Mouse (Mus musculus) myocyte (in vitro differentiated cells): Measurements from ENCODE around the gene Fbxw8.

Experiments
- CEBPB ChIP-seq: IDR thresholded peaks from 2 replicates; pipeline ENCODE4 v1.6.1; 2011; ENCODE audit warnings: mild to moderate bottlenecking, moderate library complexity; ENCODE audit not compliant: poor library complexity, insufficient read depth, severe bottlenecking
- E2F4 ChIP-seq: IDR thresholded peaks from one replicate; pipeline ENCODE4 v1.6.1; 2011; ENCODE audit warnings: mild to moderate bottlenecking, control low read depth, moderate library complexity; ENCODE audit not compliant: insufficient read depth
- MAX ChIP-seq: IDR thresholded peaks from one replicate; pipeline ENCODE4 v1.6.1; 2011; ENCODE audit warnings: low read depth, mild to moderate bottlenecking, control low read depth
- MYOD1 ChIP-seq, 3 experiments: IDR thresholded peaks; one replicate each; pipeline ENCODE4 v1.6.1; 2011; ENCODE audit warnings: control low read depth in 2 of 3, low read depth in 2 of 3, mild to moderate bottlenecking in 2 of 3, moderate library complexity in 1 of 3; ENCODE audit not compliant: insufficient read length in 2 of 3, control insufficient read depth in 1 of 3
- MYOG ChIP-seq, 3 experiments: IDR thresholded peaks; one replicate each; pipeline ENCODE4 v1.6.1; 2011; ENCODE audit warnings: control low read depth in 2 of 3, low read depth in 2 of 3, mild to moderate bottlenecking in 2 of 3; ENCODE audit not compliant: insufficient read length in 2 of 3, control insufficient read depth in 1 of 3, insufficient read depth in 1 of 3
- POLR2A ChIP-seq: IDR thresholded peaks from one replicate; pipeline ENCODE4 v1.6.1; 2011; ENCODE audit warnings: low read depth, mild to moderate bottlenecking, control low read depth, moderate library complexity; ENCODE audit not compliant: insufficient read length
- POLR2AphosphoS2 ChIP-seq: IDR thresholded peaks from one replicate; pipeline ENCODE4 v1.6.1; 2011; ENCODE audit warnings: low read depth, control low read depth; ENCODE audit not compliant: insufficient read length
- REST ChIP-seq: IDR thresholded peaks from one replicate; pipeline ENCODE4 v1.6.1; 2011; ENCODE audit warnings: mild to moderate bottlenecking, control low read depth, moderate library complexity; ENCODE audit not compliant: insufficient read depth, insufficient read length
- SRF ChIP-seq: IDR thresholded peaks from one replicate; pipeline ENCODE4 v1.6.1; 2011; ENCODE audit warnings: low read depth; ENCODE audit not compliant: control insufficient read depth, insufficient read length
- TCF12 ChIP-seq: IDR thresholded peaks from one replicate; pipeline ENCODE4 v1.6.1; 2011; ENCODE audit warnings: mild to moderate bottlenecking, control low read depth; ENCODE audit not compliant: poor library complexity, insufficient read depth, severe bottlenecking
- TCF3 ChIP-seq: IDR thresholded peaks from one replicate; pipeline ENCODE4 v1.6.1; 2011; ENCODE audit warnings: low read depth, control low read depth; ENCODE audit not compliant: insufficient read length
- USF1 ChIP-seq: IDR thresholded peaks from one replicate; pipeline ENCODE4 v1.6.1; 2011; ENCODE audit warnings: low read depth, mild to moderate bottlenecking, control low read depth, moderate library complexity

GRCm38 (mm10) chr5:118015669-118016068 lies 139.6 kb downstream of the Fbxw8 start:
- TF ChIP-seq CEBPB (no peak), POLR2A (no peak), REST (no peak), USF1 (no peak), TCF3 (no peak), E2F4 (no peak), POLR2AphosphoS2 (no peak), MAX (no peak), TCF12 (no peak), MYOD1 (IDR thresholded peaks at IDR 0.05; ENCODE audit: control insufficient read depth in 1 of 3, insufficient read length in 2 of 3, low read depth in 2 of 3) (no peak), MYOG (IDR thresholded peaks at IDR 0.05; ENCODE audit: control insufficient read depth in 1 of 3, insufficient read depth in 1 of 3, insufficient read length in 2 of 3, low read depth in 2 of 3) (no peak), SRF (no peak)
